Mouse (Mus musculus): ENCODE results near the gene Olfr543.

The Olfr543 gene

GRCm38 (mm10) chr7:102472675-102473074, 8.8 kb downstream of the Olfr543 start:
- DNase-seq = no peak

GRCm38 (mm10) chr7:102467566-102467965, 13.9 kb downstream of the Olfr543 start:
- DNase-seq = no peak

GRCm38 (mm10) chr7:102458618-102459380, 22.7 kb downstream of the Olfr543 start:
- DNase-seq = no peak

GRCm38 (mm10) chr7:102446438-102446837, 35.0 kb downstream of the Olfr543 start:
- no peak for DNase-seq

- no peak for DNase-seq
Observed at GRCm38 (mm10) chr7:102444301-102444700, 37.2 kb downstream of the Olfr543 start.

GRCm38 (mm10) chr7:102442432-102442831, 39.0 kb downstream of the Olfr543 start:
- DNase-seq = no peak

GRCm38 (mm10) chr7:102441657-102442391, 39.7 kb downstream of the Olfr543 start, which contains the start of gene Rrm1:
Rrm1 (plus strand) TSS chr7:102441695.
- DNase-seq = peak; percentile 93 to 97

GRCm38 (mm10) chr7:102440822-102441656, 40.4 kb downstream of the Olfr543 start:
- no peak for DNase-seq

GRCm38 (mm10) chr7:102434344-102434743, 47.1 kb downstream of the Olfr543 start:
- no peak for DNase-seq

Data from kidney, postnatal 25 days (tissue).